Mouse (Mus musculus): ENCODE measurements around the gene Nktr.
A peak's percentile ranks its signal among the peaks of the same experiment; 100 is the strongest.

Nktr gene

GRCm38 (mm10) chr9:121762248-121762647 is 43.3 kb downstream of the Nktr start:
- DNase-seq = no peak

- no peak for DNase-seq
Observed at GRCm38 (mm10) chr9:121762761-121763160, 43.8 kb downstream of the Nktr start.

- DNase-seq = no peak
Observed at GRCm38 (mm10) chr9:121763716-121764115, 44.7 kb downstream of the Nktr start.

GRCm38 (mm10) chr9:121765166-121765855 is 46.3 kb downstream of the Nktr start:
- no peak for DNase-seq

GRCm38 (mm10) chr9:121772412-121772811 is 53.4 kb downstream of the Nktr start:
- no peak for DNase-seq

- DNase-seq = no peak
Observed at GRCm38 (mm10) chr9:121775951-121776350, 57.0 kb downstream of the Nktr start.

- no peak for DNase-seq
Observed at GRCm38 (mm10) chr9:121776511-121776910, 57.5 kb downstream of the Nktr start.

GRCm38 (mm10) chr9:121777484-121778065 is 58.6 kb downstream of the Nktr start, which contains the start of gene Klhl40:
Klhl40 (plus strand) TSS chr9:121777607.
- no peak for DNase-seq

GRCm38 (mm10) chr9:121778066-121778624 is 59.2 kb downstream of the Nktr start:
- peak; percentile 58 for DNase-seq

- no peak for DNase-seq
Observed at GRCm38 (mm10) chr9:121784801-121785200, 65.8 kb downstream of the Nktr start.

GRCm38 (mm10) chr9:121785261-121785660 is 66.3 kb downstream of the Nktr start:
- DNase-seq = no peak

- DNase-seq = no peak
Observed at GRCm38 (mm10) chr9:121786359-121786758, 67.4 kb downstream of the Nktr start.

- DNase-seq = peak; percentile 75
Observed at GRCm38 (mm10) chr9:121791206-121791605, 72.2 kb downstream of the Nktr start.

- DNase-seq = no peak
Observed at GRCm38 (mm10) chr9:121791757-121792521, 73.0 kb downstream of the Nktr start, which contains the start of gene Hhatl. Hhatl (minus strand) TSS chr9:121792507.

- DNase-seq = no peak
Observed at GRCm38 (mm10) chr9:121794972-121795539, 76.1 kb downstream of the Nktr start.

- no peak for DNase-seq
Observed at GRCm38 (mm10) chr9:121797722-121798121, 78.8 kb downstream of the Nktr start.

GRCm38 (mm10) chr9:121798887-121799520 is 80.0 kb downstream of the Nktr start:
- no peak for DNase-seq

- DNase-seq = no peak
Observed at GRCm38 (mm10) chr9:121802747-121803146, 83.8 kb downstream of the Nktr start.

Data from embryo, embryonic 11 days (tissue).